Mouse (Mus musculus) forebrain, postnatal 0 days (tissue): Measurements from ENCODE around the gene Ccdc127. TPM values are rescaled to one million over a fixed set of nuclear protein-coding genes. Genes with fewer than 3 reads are reported as not detected.

ENCODE experiments used
- ATAC-seq: fragments of 200-750 bp; cut with Nextera tagmentation; 2 replicates; pipeline ENCODE4 v1.8.0; 2017; ENCODE audit warnings: mild to moderate bottlenecking, moderate library complexity
- DNase-seq: peaks from one replicate; pipeline ENCODE4 v3.0.0-alpha.2; 2015
- H3K27ac ChIP-seq: fragments of 300-500 bp; sonication (generic); 2 replicates; pipeline ENCODE4 v1.5.1; 2014; ENCODE audit warnings: low read depth, mild to moderate bottlenecking, antibody characterized with exemption, low read length, moderate library complexity, mixed read lengths
- H3K27me3 ChIP-seq: fragments of 300-500 bp; sonication (generic); 2 replicates; pipeline ENCODE4 v1.6.1; 2014; ENCODE audit warnings: mild to moderate bottlenecking, low read length, mixed read lengths; ENCODE audit not compliant: insufficient read depth
- H3K36me3 ChIP-seq: fragments of 300-500 bp; sonication (generic); 2 replicates; pipeline ENCODE4 v1.6.1; 2014; ENCODE audit warnings: mild to moderate bottlenecking, moderate library complexity; ENCODE audit not compliant: insufficient read depth
- H3K4me1 ChIP-seq: fragments of 300-500 bp; sonication (generic); 2 replicates; pipeline ENCODE4 v1.6.1; 2014; ENCODE audit warnings: antibody characterized with exemption; ENCODE audit not compliant: insufficient read depth
- H3K4me2 ChIP-seq: fragments of 300-500 bp; sonication (generic); 2 replicates; pipeline ENCODE4 v1.6.1; 2014; ENCODE audit warnings: low read depth, mild to moderate bottlenecking, moderate library complexity
- H3K4me3 ChIP-seq: fragments of 300-500 bp; sonication (generic); 2 replicates; pipeline ENCODE4 v1.5.1; 2014; ENCODE audit warnings: low read depth, low read length, mixed read lengths
- H3K9ac ChIP-seq: fragments of 300-500 bp; sonication (generic); 2 replicates; pipeline ENCODE4 v1.6.1; 2014; ENCODE audit warnings: mild to moderate bottlenecking
- H3K9me3 ChIP-seq: fragments of 300-500 bp; sonication (generic); 2 replicates; pipeline ENCODE4 v1.6.1; 2016; ENCODE audit warnings: low read length
- CTCF ChIP-seq: sonication (generic); IDR thresholded peaks from 2 replicates; pipeline ENCODE4 v1.5.1; 2016; ENCODE audit warnings: antibody characterized with exemption, control low read depth, low read depth
- WGBS: fragments of 180-500 bp; shearing (Covaris S2); extraction: QIAGEN DNeasy Blood & Tissue Kit; methylation state at CpG from one replicate; pipeline ENCODE4 v1.1.7; 2014; 5-methylcytosine and 5-hydroxymethylcytosine counted together
- microRNA counts: library from miRNA; unstranded; fragments of <30 nt; microRNA quantifications from one replicate; lab custom pipeline; 2015
- microRNA-seq, 2 experiments: library from miRNA; unstranded; fragments of <30 nt; microRNA quantifications; one replicate each; pipeline ENCODE4; 2016
- polyA plus RNA-seq: library from polyadenylated mRNA; unstranded; fragments of >200 nt; fragmentation: Nextera tagmentation; extraction: Ambion mirVana; gene quantifications from 2 replicates; pipeline ENCODE4 v1.2.1, GENCODE M21; 2015
- total RNA-seq: library from RNA; depleted of rRNA; stranded (reverse); fragments of >200 nt; gene quantifications from 2 replicates; pipeline ENCODE4 v1.2.3, GENCODE M21; 2014; rRNA removed

Ccdc127 gene
- total and polyA plus RNA-seq, 2 experiments from 2014 or later = 22.2 to 39.8 TPM

- no peaks in the 10 kb centered on the region for H3K36me3 ChIP-seq
- H3K27me3 ChIP-seq = no peaks in the 10 kb centered on the region
- TF ChIP-seq CTCF = no peak
- ATAC-seq = peak; percentile 98
- H3K4me1 ChIP-seq = peaks cover 6% of the 10 kb centered on the region; the same call in 1 of the 2 replicates
- H3K9ac ChIP-seq = peak within 1 kb of the TSS; percentile 69
- DNase-seq = peak; percentile 92
- WGBS = under 1% methylated on average over 14 of the region's 14 CpGs
- H3K4me2 ChIP-seq = peak within 1 kb of the TSS; percentile 62
- H3K27ac ChIP-seq = peak within 1 kb of the TSS; percentile 60
- no peaks in the 10 kb centered on the region for H3K9me3 ChIP-seq
- peak within 1 kb of the TSS; percentile 74 for H3K4me3 ChIP-seq
Observed at GRCm38 (mm10) chr13:74390371-74390990, 40.4 kb downstream of the Ccdc127 start, which contains the start of gene Zfp72. Gene Zfp72, minus strand, starts transcription at chr13:74390836.

DNA sequence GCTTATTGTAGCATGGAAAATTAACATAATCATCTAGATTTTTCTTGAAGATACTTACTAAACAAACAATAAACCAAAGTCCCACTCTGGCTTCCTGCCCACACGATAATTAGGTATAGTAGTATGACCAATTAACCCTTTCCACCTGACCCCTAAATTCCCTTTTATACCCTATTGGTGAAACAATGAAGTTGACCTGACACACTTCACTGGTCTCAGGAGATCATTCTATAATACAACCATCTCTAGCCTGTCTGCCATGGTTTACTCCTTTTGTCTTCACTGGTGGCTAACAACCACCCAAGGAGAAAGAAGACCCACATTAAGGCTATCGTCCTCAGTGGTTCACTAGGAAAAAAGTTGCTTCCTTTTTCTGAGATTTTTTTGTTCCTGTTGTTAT is 41.0 kb downstream of the Ccdc127 start:
- no peak for TF ChIP-seq CTCF
- H3K9me3 ChIP-seq = no peaks in the 10 kb centered on the region
- no peak for ATAC-seq
- no peak overlapping the region for H3K9ac ChIP-seq
- peaks cover 6% of the 10 kb centered on the region; the same call in 1 of the 2 replicates for H3K4me1 ChIP-seq
- no peak overlapping the region for H3K4me3 ChIP-seq
- H3K4me2 ChIP-seq = no peak overlapping the region
- 66% methylated on average over 2 of the region's 2 CpGs for WGBS
- H3K27ac ChIP-seq = no peak overlapping the region
- no peak for DNase-seq
- no peaks in the 10 kb centered on the region for H3K36me3 ChIP-seq
- no peaks in the 10 kb centered on the region for H3K27me3 ChIP-seq

DNA sequence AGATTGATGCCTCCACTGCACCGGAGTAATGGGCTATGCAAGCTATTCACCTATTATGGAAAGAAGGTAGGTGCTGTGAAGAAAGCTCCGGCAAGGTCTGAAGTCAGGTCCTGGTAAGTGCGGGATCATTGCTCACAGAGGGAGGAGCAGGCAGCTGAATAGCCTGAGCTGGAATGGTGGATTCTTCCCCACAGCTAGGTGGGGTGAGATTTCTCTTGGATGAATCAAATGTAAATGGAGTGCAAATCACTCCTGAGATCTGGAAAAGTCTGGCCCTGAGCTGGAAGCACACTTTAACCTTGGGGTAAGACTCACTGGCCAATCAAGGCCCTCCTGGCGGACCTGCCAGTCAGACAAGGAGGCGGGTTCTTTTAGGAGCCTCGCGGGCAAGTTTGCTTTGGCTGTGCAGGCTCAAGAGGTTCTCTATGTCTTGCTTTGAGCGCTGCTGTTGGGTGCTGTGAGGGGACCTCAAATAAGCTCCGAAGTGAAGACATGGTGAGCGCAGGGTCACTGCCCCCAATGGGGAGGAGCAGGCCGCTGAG is 49.3 kb downstream of the Ccdc127 start, which contains the start of gene Ftl1-ps1:
Gene Ftl1-ps1, plus strand, starts transcription at position 397 of the 542 bp plus-strand sequence.
- ATAC-seq (no peak), DNase-seq (no peak)
- no peak for TF ChIP-seq CTCF
- no peaks in the 10 kb centered on the region for H3K9me3 ChIP-seq
- H3K27ac ChIP-seq = no peak within 1 kb of the TSS
- no peak within 1 kb of the TSS for H3K4me3 ChIP-seq
- H3K4me1 ChIP-seq = no peaks in the 10 kb centered on the region
- no peaks in the 10 kb centered on the region for H3K36me3 ChIP-seq
- H3K4me2 ChIP-seq = no peak within 1 kb of the TSS
- no peak within 1 kb of the TSS for H3K9ac ChIP-seq
- no peaks in the 10 kb centered on the region for H3K27me3 ChIP-seq
- WGBS = 11% methylated on average over 11 of the region's 11 CpGs

MicroRNAs encoded within 50 kb of the gene (microRNA counts, 519-probe panel; counts per million panel counts)
- not detected for microRNA mmu-miR-692 (lab: Ali Mortazavi, UCI)

Small RNA genes lying within 50 kb of the gene (microRNA-seq; reads per million reads assigned to microRNA genes)
- 0 reads per million in 2 experiments for gene Mir692-3

Other genes starting within 250 kb of the Ccdc127 start
- 0.15 and 0.29 TPM in 2 replicates for gene Slc9a3, start 228.9 kb upstream of the Ccdc127 start, total RNA-seq
- gene Slc9a3, start 228.9 kb upstream of the Ccdc127 start, polyA plus RNA-seq = 0.28 and 0.40 TPM in 2 replicates
- gene Exoc3, start 141.6 kb upstream of the Ccdc127 start, total RNA-seq = 87.0 and 88.5 TPM in 2 replicates
- 88.1 and 98.5 TPM in 2 replicates for gene Exoc3, start 141.6 kb upstream of the Ccdc127 start, polyA plus RNA-seq
- gene Ahrr, start 58.0 kb upstream of the Ccdc127 start, total RNA-seq = 2.1 and 2.9 TPM in 2 replicates
- 0.64 and 0.80 TPM in 2 replicates for gene Ahrr, start 58.0 kb upstream of the Ccdc127 start, polyA plus RNA-seq
- gene Pdcd6, start 32.7 kb upstream of the Ccdc127 start, total RNA-seq = 97.7 and 127 TPM in 2 replicates
- 143 TPM in 2 replicates for gene Pdcd6, start 32.7 kb upstream of the Ccdc127 start, polyA plus RNA-seq
- gene Sdha, start within 50 bp of the Ccdc127 start, total RNA-seq = 91.5 and 166 TPM in 2 replicates
- 157 and 179 TPM in 2 replicates for gene Sdha, start within 50 bp of the Ccdc127 start, polyA plus RNA-seq
- gene Lrrc14b, start 13.7 kb downstream of the Ccdc127 start, total RNA-seq = not detected in 2 replicates
- gene Lrrc14b, start 13.7 kb downstream of the Ccdc127 start, polyA plus RNA-seq = not detected in 2 replicates
- gene Zfp72, start 40.5 kb downstream of the Ccdc127 start, total RNA-seq = 7.1 and 10.1 TPM in 2 replicates
- 2.5 and 5.3 TPM in 2 replicates for gene Zfp72, start 40.5 kb downstream of the Ccdc127 start, polyA plus RNA-seq
- gene Ftl1-ps1, start 49.4 kb downstream of the Ccdc127 start, total RNA-seq = 68.3 and 93.6 TPM in 2 replicates
- gene Ftl1-ps1, start 49.4 kb downstream of the Ccdc127 start, polyA plus RNA-seq = 92.1 and 112 TPM in 2 replicates
- gene Zfp825, start 143.7 kb downstream of the Ccdc127 start, total RNA-seq = 7.0 and 13.5 TPM in 2 replicates
- 7.8 and 10.8 TPM in 2 replicates for gene Zfp825, start 143.7 kb downstream of the Ccdc127 start, polyA plus RNA-seq